Comparison of ENCODE assay signal across 10 mouse cellular contexts in the genomic region with DNA sequence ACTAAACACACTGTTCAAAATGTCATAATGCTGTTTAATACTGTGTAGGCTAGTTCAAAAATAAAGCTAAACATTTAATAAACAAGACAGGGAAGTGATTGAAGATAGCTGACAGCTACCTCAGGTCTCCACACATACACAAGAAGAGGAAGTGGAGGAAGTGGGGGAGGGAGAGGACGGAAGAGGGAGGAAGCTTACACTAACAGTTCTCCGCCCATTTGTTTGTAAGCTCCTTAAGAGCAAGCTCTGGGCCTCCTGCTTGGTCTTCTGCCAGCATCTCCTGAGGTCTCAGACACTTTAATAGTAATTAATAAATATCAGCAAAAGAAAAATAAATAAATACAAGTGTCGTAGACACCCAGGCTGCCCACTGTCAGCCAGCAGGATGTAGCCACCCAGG.
DNase-seq lines count a peak whose midpoint lies in the region; ATAC-seq and TF ChIP-seq lines count a peak whose summit lies in the region.
"Had no signal": no experiment of that assay in that cellular context is flagged by ENCODE, and none has a peak within 500 bp of the region (broad histone marks: within the 10 kb centered on the region; RNA-seq: fewer than 3 reads in every experiment).

No protein-coding gene starts in this region.

- no peaks in the 10 kb centered on the region for H3K36me3 ChIP-seq in lung, embryonic 14.5 days (ENCODE audit: insufficient read depth)
- H3K36me3 ChIP-seq in forebrain, postnatal 0 days (ENCODE audit: insufficient read depth), result no peaks in the 10 kb centered on the region
- H3K36me3 ChIP-seq: liver, embryonic 15.5 days had no signal

- no peaks in the 10 kb centered on the region for H3K4me1 ChIP-seq in lung, embryonic 14.5 days (ENCODE audit: insufficient read depth)
- H3K4me1 ChIP-seq in forebrain, postnatal 0 days (ENCODE audit: insufficient read depth), result no peaks in the 10 kb centered on the region
- H3K4me1 ChIP-seq: liver, embryonic 15.5 days had no signal

- no peaks in the 10 kb centered on the region for H3K9me3 ChIP-seq in lung, embryonic 14.5 days (ENCODE audit: low read depth, low read length)
- H3K9me3 ChIP-seq in forebrain, postnatal 0 days (ENCODE audit: low read length), result no peaks in the 10 kb centered on the region
- H3K9me3 ChIP-seq: liver, embryonic 15.5 days had no signal

- H3K27ac ChIP-seq in lung, embryonic 14.5 days (ENCODE audit: low read depth), result no peak overlapping the region
- no peak overlapping the region for H3K27ac ChIP-seq in forebrain, postnatal 0 days (ENCODE audit: low read depth, low read length)
- H3K27ac ChIP-seq: liver, embryonic 15.5 days had no signal

- peak; percentile 56 for ATAC-seq in lung, embryonic 14.5 days (ENCODE audit: insufficient read depth)
- no peak for ATAC-seq in forebrain, postnatal 0 days

- H3K27me3 ChIP-seq in lung, embryonic 14.5 days (ENCODE audit: insufficient read depth, low read length), result no peaks in the 10 kb centered on the region
- no peaks in the 10 kb centered on the region for H3K27me3 ChIP-seq in forebrain, postnatal 0 days (ENCODE audit: insufficient read depth, low read length)
- H3K27me3 ChIP-seq: liver, embryonic 15.5 days had no signal

- H3K4me3 ChIP-seq in lung, embryonic 14.5 days (ENCODE audit: low read depth, low read length), result no peak overlapping the region
- H3K4me3 ChIP-seq in forebrain, postnatal 0 days (ENCODE audit: low read depth, low read length), result no peak overlapping the region
- H3K4me3 ChIP-seq: liver, embryonic 15.5 days had no signal

- H3K4me2 ChIP-seq in lung, embryonic 14.5 days, result no peak overlapping the region
- H3K4me2 ChIP-seq in forebrain, postnatal 0 days (ENCODE audit: low read depth), result no peak overlapping the region
- H3K4me2 ChIP-seq: liver, embryonic 15.5 days had no signal

- 22% methylated on average over 3 of the region's 3 CpGs for WGBS in lung, embryonic 14.5 days
- 78% methylated on average over 3 of the region's 3 CpGs for WGBS in forebrain, postnatal 0 days

- no peak overlapping the region for H3K9ac ChIP-seq in lung, embryonic 14.5 days
- H3K9ac ChIP-seq in forebrain, postnatal 0 days, result no peak overlapping the region
- H3K9ac ChIP-seq: liver, embryonic 15.5 days had no signal

- TF ChIP-seq CTCF in lung, embryonic 14.5 days (IDR thresholded peaks at IDR 0.05; ENCODE audit: low read depth), result no peak
- no peak for TF ChIP-seq CTCF in forebrain, postnatal 0 days (IDR thresholded peaks at IDR 0.05; ENCODE audit: low read depth)

- peak; percentile 13 for DNase-seq in adrenal gland, adult 2 months
- no peak for DNase-seq in adrenal gland, postnatal 4 days (ENCODE audit: low spot score in 2 of 2)
- peak; percentile 2 for DNase-seq in spleen, adult 12 weeks (ENCODE audit: low spot score)
- no peak for DNase-seq in spleen, postnatal 14 days (ENCODE audit: low spot score in 2 of 2)
- peak; percentile 70 for DNase-seq in lung, embryonic 14.5 days
- no peak for DNase-seq in frontal cortex, postnatal 14 days (ENCODE audit: low spot score in 2 of 2)
- DNase-seq in forebrain, postnatal 0 days, result no peak
- DNase-seq in frontal cortex, postnatal 36 days (ENCODE audit: low spot score in 2 of 2), result no peak
- DNase-seq: cerebellum, postnatal 10 days had no signal

Comparison
In these comparisons a context has a peak if more than half of its experiments do, and no peak if none do; other contexts are left out.
1. DNase-seq: peak in adrenal gland, adult 2 months (single experiment), spleen, adult 12 weeks (single experiment) and lung, embryonic 14.5 days (single experiment); none in adrenal gland, postnatal 4 days (0 of 2), spleen, postnatal 14 days (0 of 2), frontal cortex, postnatal 14 days (0 of 2), forebrain, postnatal 0 days (single experiment) and frontal cortex, postnatal 36 days (0 of 2).